Mouse (Mus musculus): ENCODE data around the gene Zfp9. TPM values are rescaled to one million over a fixed set of nuclear protein-coding genes. Genes with fewer than 3 reads are reported as not detected.

Zfp9 gene
- polyA plus RNA-seq, 1 experiment from 2014 or later = 6.3 TPM

DNA sequence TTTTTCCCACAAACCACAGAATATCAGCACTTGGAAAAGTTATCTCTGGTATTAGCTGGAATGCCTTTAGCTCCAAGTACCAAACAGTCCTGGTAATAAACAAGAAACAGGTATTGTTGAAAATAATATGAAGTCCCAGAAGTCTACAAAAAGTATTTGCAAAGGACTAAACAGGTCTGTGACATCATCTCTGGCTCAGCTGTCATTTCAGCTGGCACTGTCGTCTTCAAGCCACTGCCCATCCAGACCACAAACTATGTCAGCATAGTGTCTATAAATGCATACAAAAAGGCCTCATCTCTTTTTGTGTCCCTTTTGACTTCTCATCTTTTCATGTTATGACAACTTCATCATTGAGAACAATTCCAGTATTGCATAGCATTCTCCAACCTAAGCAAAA, 52.5 kb downstream of the Zfp9 start:
- WGBS = 90% methylated on average over 1 of the region's 1 CpGs
- Histone ChIP-seq H3K9me3 (replicated peaks) (0 out of 2 replicates have a peak, but pooled peaks cover 7% of the 10 kb centered on the region), H3K4me3 (no peak overlapping the region), H3K36me3 (ENCODE audit: poor library complexity, severe bottlenecking) (peaks cover 42% of the 10 kb centered on the region), H3K27ac (no peak overlapping the region), H3K9ac (no peak overlapping the region), H3K4me1 (no peaks in the 10 kb centered on the region), H3K4me2 (no peak overlapping the region), H3K27me3 (no peaks in the 10 kb centered on the region)
- ATAC-seq = no peak

DNA sequence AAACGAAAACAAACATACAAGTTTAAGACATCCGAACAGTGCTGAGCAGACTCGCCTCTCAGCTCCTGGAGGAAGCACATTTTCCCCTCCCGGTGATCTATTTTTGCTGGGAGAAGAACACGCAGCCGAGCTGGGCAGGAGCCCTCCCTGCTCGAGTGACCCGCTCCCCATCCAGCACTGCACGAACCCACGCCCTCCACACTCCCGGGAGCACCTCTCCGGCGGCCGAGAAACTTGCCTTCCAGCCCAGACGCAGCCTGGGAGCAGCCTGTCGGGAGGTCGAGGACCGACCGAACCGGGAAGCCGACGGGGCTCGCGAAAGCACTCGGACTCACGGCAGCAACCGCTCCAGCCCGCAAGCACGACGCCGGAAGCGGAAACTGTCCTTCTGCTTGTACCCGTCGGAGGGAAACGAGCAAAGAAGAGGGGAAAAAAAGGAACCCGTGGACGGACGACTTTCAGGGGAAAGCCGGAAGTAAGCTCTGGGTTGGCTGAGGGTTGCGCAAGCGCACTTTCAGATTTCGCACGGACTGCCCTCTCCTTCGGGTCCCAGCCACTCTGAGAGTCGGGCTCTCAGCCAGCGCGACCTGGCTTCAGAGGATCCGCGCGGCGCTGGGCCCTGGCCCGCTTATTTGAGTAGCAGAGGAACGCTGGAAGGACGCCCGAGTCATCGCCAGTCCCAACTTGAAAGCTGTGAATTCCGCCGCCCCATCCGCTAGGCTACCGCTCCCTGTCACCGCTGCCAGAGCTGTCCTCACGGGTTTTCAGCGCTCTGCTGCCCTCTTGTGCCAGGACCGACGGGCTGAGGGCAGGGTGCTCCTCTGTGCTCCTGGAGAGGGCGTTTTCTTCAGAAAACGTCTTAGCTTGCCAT, 59.8 kb downstream of the Zfp9 start, which contains the start of gene Bms1:
Bms1 (minus strand) TSS at position 425 of the 871 bp plus-strand sequence.
- Histone ChIP-seq H3K27me3 (no peaks in the 10 kb centered on the region), H3K9ac (peak within 1 kb of the TSS; percentile 91), H3K4me3 (peak within 1 kb of the TSS; percentile 92), H3K36me3 (ENCODE audit: poor library complexity, severe bottlenecking) (peaks cover 30% of the 10 kb centered on the region), H3K4me2 (peak within 1 kb of the TSS; percentile 74), H3K27ac (peak within 1 kb of the TSS; percentile 83), H3K4me1 (peaks cover 15% of the 10 kb centered on the region), H3K9me3 (replicated peaks) (no peaks in the 10 kb centered on the region)
- ATAC-seq = peak; percentile 98
- WGBS = under 1% methylated on average over 67 of the region's 67 CpGs

Small RNA genes within 50 kb of the gene (microRNA-seq; reads per million reads assigned to microRNA genes)
- gene Gm25953 = not detected

Other genes with a start within 250 kb of the Zfp9 start
- 27.4 and 31.0 TPM in 2 replicates for gene Bms1, start 59.8 kb downstream of the Zfp9 start, polyA plus RNA-seq (2015; fragmentation: Nextera tagmentation; extraction: Ambion mirVana)
- gene Zfp248, start 23.8 kb downstream of the Zfp9 start, polyA plus RNA-seq (2015; fragmentation: Nextera tagmentation; extraction: Ambion mirVana) = 10.2 and 10.4 TPM in 2 replicates
- gene Ankrd26, start 82.9 kb upstream of the Zfp9 start, polyA plus RNA-seq (2015; fragmentation: Nextera tagmentation; extraction: Ambion mirVana) = 25.0 and 25.8 TPM in 2 replicates